Mouse (Mus musculus): Measurements from ENCODE around the gene Sbf2.

DNA sequence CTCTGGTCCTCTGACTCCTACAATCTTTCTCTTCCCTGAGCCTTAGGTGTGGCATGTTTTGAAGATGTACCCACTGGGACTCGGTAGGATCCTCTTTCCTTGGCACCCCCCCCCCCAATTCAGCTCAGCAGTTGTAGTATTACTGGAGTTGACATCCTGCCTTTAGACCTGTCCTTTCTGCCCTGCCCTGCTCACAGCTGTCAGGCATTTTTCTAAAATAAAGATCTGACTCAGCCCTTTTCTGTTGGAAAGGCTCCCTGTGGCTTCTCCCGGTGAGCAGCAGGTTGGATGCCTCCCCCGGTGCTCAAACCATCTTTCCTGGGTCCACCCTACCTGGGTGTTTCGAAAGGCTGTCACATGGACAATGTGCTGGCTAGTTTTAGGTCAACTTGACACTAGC, 325.1 kb downstream of the Sbf2 start:
- no peak for TF ChIP-seq CTCF (IDR thresholded peaks at IDR 0.05; ENCODE audit: borderline replicate concordance, control insufficient read depth, extremely low read depth, insufficient read depth, low read length, poor library complexity)
- no peak for TF ChIP-seq POLR2A (IDR thresholded peaks at IDR 0.05; ENCODE audit: control insufficient read depth, extremely low read depth, insufficient read depth, low read length, poor library complexity)

All from thymus, adult 2 months (tissue).